Mouse (Mus musculus): Measurements from ENCODE around the gene Nin.
A peak's percentile ranks its signal among the peaks of the same experiment; 100 is the strongest.

Gene Nin

GRCm38 (mm10) chr12:70118721-70119345, 5.3 kb upstream of the Nin start:
- no peak for DNase-seq (ENCODE audit: low read depth)

- DNase-seq (ENCODE audit: low read depth), result no peak
Observed at GRCm38 (mm10) chr12:70117146-70117545, 3.6 kb upstream of the Nin start.

- no peak for DNase-seq (ENCODE audit: low read depth)
Observed at GRCm38 (mm10) chr12:70112090-70112383, 1.5 kb downstream of the Nin start.

- DNase-seq (ENCODE audit: low read depth), result peak; percentile 76
Observed at GRCm38 (mm10) chr12:70111367-70112089, 2.0 kb downstream of the Nin start.

- no peak for DNase-seq (ENCODE audit: low read depth)
Observed at GRCm38 (mm10) chr12:70111117-70111366, 2.5 kb downstream of the Nin start.

- no peak for DNase-seq (ENCODE audit: low read depth)
Observed at GRCm38 (mm10) chr12:70110375-70111116, 3.0 kb downstream of the Nin start.

GRCm38 (mm10) chr12:70109921-70110320, 3.6 kb downstream of the Nin start:
- DNase-seq (ENCODE audit: low read depth), result peak; percentile 54

- no peak for DNase-seq (ENCODE audit: low read depth)
Observed at GRCm38 (mm10) chr12:70108104-70108503, 5.4 kb downstream of the Nin start.

GRCm38 (mm10) chr12:70106508-70106907, 7.0 kb downstream of the Nin start:
- DNase-seq (ENCODE audit: low read depth), result no peak

GRCm38 (mm10) chr12:70105885-70106284, 7.6 kb downstream of the Nin start:
- DNase-seq (ENCODE audit: low read depth), result no peak

GRCm38 (mm10) chr12:70104776-70105420, 8.6 kb downstream of the Nin start:
- DNase-seq (ENCODE audit: low read depth), result peak; percentile 63

GRCm38 (mm10) chr12:70104199-70104598, 9.3 kb downstream of the Nin start:
- no peak for DNase-seq (ENCODE audit: low read depth)

- no peak for DNase-seq (ENCODE audit: low read depth)
Observed at GRCm38 (mm10) chr12:70103257-70103656, 10.3 kb downstream of the Nin start.

GRCm38 (mm10) chr12:70102426-70102825, 11.1 kb downstream of the Nin start:
- no peak for DNase-seq (ENCODE audit: low read depth)

GRCm38 (mm10) chr12:70101823-70102222, 11.7 kb downstream of the Nin start:
- no peak for DNase-seq (ENCODE audit: low read depth)

GRCm38 (mm10) chr12:70097901-70098300, 15.6 kb downstream of the Nin start:
- DNase-seq (ENCODE audit: low read depth), result no peak

- DNase-seq (ENCODE audit: low read depth), result no peak
Observed at GRCm38 (mm10) chr12:70097316-70097715, 16.2 kb downstream of the Nin start.

GRCm38 (mm10) chr12:70093266-70093893, 20.1 kb downstream of the Nin start:
- no peak for DNase-seq (ENCODE audit: low read depth)

- DNase-seq (ENCODE audit: low read depth), result no peak
Observed at GRCm38 (mm10) chr12:70088297-70088696, 25.2 kb downstream of the Nin start.

GRCm38 (mm10) chr12:70085351-70085750, 28.2 kb downstream of the Nin start:
- no peak for DNase-seq (ENCODE audit: low read depth)

GRCm38 (mm10) chr12:70084198-70084597, 29.3 kb downstream of the Nin start:
- no peak for DNase-seq (ENCODE audit: low read depth)

GRCm38 (mm10) chr12:70083737-70084136, 29.8 kb downstream of the Nin start:
- DNase-seq (ENCODE audit: low read depth), result no peak
